Mouse (Mus musculus) brain, embryonic 14.5 days (tissue): ENCODE measurements at regions not wholly inside any gene's neighbourhood (a gene's known extent, or its start where the extent isn't known, plus 50 kb on each side); places are given as distances from the start of the nearest gene placed in this dataset.

Experiments used
- CTCF ChIP-seq: fragments of 200-500 bp; IDR thresholded peaks from 2 replicates; pipeline ENCODE4 v1.5.1; 2012; ENCODE audit warnings: inconsistent platforms, mild to moderate bottlenecking, moderate library complexity, borderline replicate concordance; ENCODE audit not compliant: insufficient read depth, insufficient read length; ENCODE audit errors: extremely low read depth
- POLR2A ChIP-seq: fragments of 200-500 bp; IDR thresholded peaks from 2 replicates; pipeline ENCODE4 v1.6.1; 2012; ENCODE audit warnings: mild to moderate bottlenecking, inconsistent platforms, borderline replicate concordance; ENCODE audit not compliant: poor library complexity, insufficient read depth, insufficient read length, severe bottlenecking; ENCODE audit errors: extremely low read depth

DNA sequence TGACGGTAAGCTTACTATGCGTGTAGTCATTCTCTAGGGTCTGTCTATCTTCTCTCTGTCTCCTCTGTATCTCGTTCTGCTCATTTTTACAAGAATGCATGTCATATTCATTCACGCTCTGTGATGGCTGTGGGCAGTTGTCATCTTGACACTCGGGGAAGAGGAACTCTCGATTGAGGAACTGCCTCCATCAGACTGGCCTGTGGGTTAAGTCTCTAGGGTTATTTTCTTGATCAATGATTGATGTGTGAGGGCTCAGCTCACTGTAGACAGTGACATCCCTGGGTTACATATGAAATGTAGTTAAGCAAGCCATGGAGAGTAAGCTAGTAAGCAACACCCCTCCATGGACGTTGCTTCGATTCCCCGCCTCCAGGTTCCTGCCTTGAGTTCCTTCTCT, 178.0 kb upstream of the Rreb1 start:
- TF ChIP-seq POLR2A, result no peak
- TF ChIP-seq CTCF, result no peak
